Mouse (Mus musculus): ENCODE results near the gene Cmah.
"Not testable (repeated sequence)": the region's sequence is repeated elsewhere in the genome, so short reads cannot be mapped to it uniquely, and the experiment has no call there.

The Cmah gene

GRCm38 (mm10) chr13:24337874-24338273 is 10.7 kb downstream of the Cmah start:
- in situ Hi-C loops (cut with MboI; ENCODE audit: unreplicated experiment in 2 of 2) = loop anchor here (5.0 to 25.0 kb wide), 4 partner anchors 64 to 449 kb away; no protein-coding TSS in a partner anchor

GRCm38 (mm10) chr13:24338343-24338861 is 11.2 kb downstream of the Cmah start:
- in situ Hi-C loops (cut with MboI; ENCODE audit: unreplicated experiment in 2 of 2) = loop anchor here (5.0 to 25.0 kb wide), 4 partner anchors 64 to 449 kb away; no protein-coding TSS in a partner anchor

- in situ Hi-C loops (cut with MboI; ENCODE audit: unreplicated experiment in 2 of 2) = loop anchor here (5.0 to 25.0 kb wide), 4 partner anchors 62 to 447 kb away; no protein-coding TSS in a partner anchor
Observed at GRCm38 (mm10) chr13:24339907-24340306, 12.7 kb downstream of the Cmah start.

- in situ Hi-C loops (cut with MboI; ENCODE audit: unreplicated experiment in 2 of 2) = loop anchor here in 1 of 2 experiments (25.0 kb wide), 1 partner anchor 447 kb away; no protein-coding TSS in a partner anchor
Observed at GRCm38 (mm10) chr13:24340462-24340861, 13.3 kb downstream of the Cmah start.

- in situ Hi-C loops (cut with MboI; ENCODE audit: unreplicated experiment in 2 of 2) = loop anchor here in 1 of 2 experiments (25.0 kb wide), 1 partner anchor 445 kb away; no protein-coding TSS in a partner anchor
Observed at GRCm38 (mm10) chr13:24342091-24342490, 14.9 kb downstream of the Cmah start.

GRCm38 (mm10) chr13:24353004-24353403 is 25.8 kb downstream of the Cmah start:
- in situ Hi-C loops (cut with MboI; ENCODE audit: unreplicated experiment in 2 of 2) = no loop called here

- in situ Hi-C loops (cut with MboI; ENCODE audit: unreplicated experiment in 2 of 2) = no loop called here
Observed at GRCm38 (mm10) chr13:24354751-24355150, 27.5 kb downstream of the Cmah start.

GRCm38 (mm10) chr13:24359181-24359580 is 32.0 kb downstream of the Cmah start:
- in situ Hi-C loops (cut with MboI; ENCODE audit: unreplicated experiment in 2 of 2) = no loop called here

GRCm38 (mm10) chr13:24365191-24365590 is 38.0 kb downstream of the Cmah start:
- in situ Hi-C loops (cut with MboI; ENCODE audit: unreplicated experiment in 2 of 2) = no loop called here

- in situ Hi-C loops (cut with MboI; ENCODE audit: unreplicated experiment in 2 of 2) = no loop called here
Observed at GRCm38 (mm10) chr13:24372893-24373599, 45.8 kb downstream of the Cmah start.

- in situ Hi-C loops (cut with MboI; ENCODE audit: unreplicated experiment in 2 of 2) = not testable (repeated sequence)
Observed at GRCm38 (mm10) chr13:24374606-24375005, 47.4 kb downstream of the Cmah start.

- in situ Hi-C loops (cut with MboI; ENCODE audit: unreplicated experiment in 2 of 2) = no loop called here
Observed at GRCm38 (mm10) chr13:24375320-24376203, 48.4 kb downstream of the Cmah start.

GRCm38 (mm10) chr13:24380713-24381112 is 53.5 kb downstream of the Cmah start:
- in situ Hi-C loops (cut with MboI; ENCODE audit: unreplicated experiment in 2 of 2) = no loop called here

- in situ Hi-C loops (cut with MboI; ENCODE audit: unreplicated experiment in 2 of 2) = no loop called here
Observed at GRCm38 (mm10) chr13:24383885-24384284, 56.7 kb downstream of the Cmah start.

GRCm38 (mm10) chr13:24391892-24392291 is 64.7 kb downstream of the Cmah start:
- in situ Hi-C loops (cut with MboI; ENCODE audit: unreplicated experiment in 2 of 2) = no loop called here

- in situ Hi-C loops (cut with MboI; ENCODE audit: unreplicated experiment in 2 of 2) = no loop called here
Observed at GRCm38 (mm10) chr13:24392655-24393054, 65.5 kb downstream of the Cmah start.

- in situ Hi-C loops (cut with MboI; ENCODE audit: unreplicated experiment in 2 of 2) = no loop called here
Observed at GRCm38 (mm10) chr13:24393055-24393454, 65.9 kb downstream of the Cmah start.

GRCm38 (mm10) chr13:24395815-24396214 is 68.6 kb downstream of the Cmah start:
- in situ Hi-C loops (cut with MboI; ENCODE audit: unreplicated experiment in 2 of 2) = no loop called here

- in situ Hi-C loops (cut with MboI; ENCODE audit: unreplicated experiment in 2 of 2) = no loop called here
Observed at GRCm38 (mm10) chr13:24397181-24397580, 70.0 kb downstream of the Cmah start.

- in situ Hi-C loops (cut with MboI; ENCODE audit: unreplicated experiment in 2 of 2) = no loop called here
Observed at GRCm38 (mm10) chr13:24398488-24398887, 71.3 kb downstream of the Cmah start.

GRCm38 (mm10) chr13:24401821-24402220 is 74.6 kb downstream of the Cmah start:
- in situ Hi-C loops (cut with MboI; ENCODE audit: unreplicated experiment in 2 of 2) = loop anchor here (5.0 to 25.0 kb wide), 2 partner anchors 65 to 840 kb away; partner anchors contain the start of genes Hist1h1d (in 1 of the 2), Hist1h2ad (in 1 of the 2), Hist1h2ae (in 1 of the 2) and Hist1h2bf (in 1 of the 2)
